Mouse (Mus musculus) spleen, adult 2 months (tissue): ENCODE results near the gene Adtrp. TPM values are rescaled to one million over a fixed set of nuclear protein-coding genes. Genes with fewer than 3 reads are reported as not detected.
A peak's percentile ranks its signal among the peaks of the same experiment; 100 is the strongest.

Source experiments
- DNase-seq, 2 experiments: peaks; one replicate each; pipeline versions ENCODE4 v3.0.0 to v3.0.0-alpha.2; 2012 to 2021; ENCODE audit warnings: low spot score in 2 of 2, low read depth in 1 of 2
- H3K27ac ChIP-seq: fragments of 200-500 bp; 2 replicates; pipeline ENCODE4 v1.5.1; 2012; ENCODE audit warnings: low read length, inconsistent platforms; ENCODE audit not compliant: insufficient read depth
- H3K27me3 ChIP-seq: fragments of 200-500 bp; 2 replicates; pipeline ENCODE4 v1.6.1; 2012; ENCODE audit warnings: mild to moderate bottlenecking, moderate library complexity, low read length, inconsistent platforms; ENCODE audit not compliant: control insufficient read depth, insufficient read depth
- H3K36me3 ChIP-seq: fragments of 200-500 bp; 2 replicates; pipeline ENCODE4 v1.6.1; 2012; ENCODE audit warnings: mild to moderate bottlenecking, low read length, inconsistent platforms; ENCODE audit not compliant: control insufficient read depth, insufficient read depth
- H3K4me1 ChIP-seq: fragments of 200-500 bp; 2 replicates; pipeline ENCODE4 v1.6.1; 2011; ENCODE audit warnings: inconsistent platforms; ENCODE audit not compliant: control insufficient read depth, insufficient read depth, insufficient read length
- H3K4me3 ChIP-seq: fragments of 200-500 bp; 2 replicates; pipeline ENCODE4 v1.5.1; 2011; ENCODE audit warnings: mild to moderate bottlenecking, inconsistent platforms; ENCODE audit not compliant: insufficient read depth, insufficient read length; ENCODE audit errors: extremely low read depth
- CTCF ChIP-seq: fragments of 200-500 bp; IDR thresholded peaks from 2 replicates; pipeline ENCODE4 v1.5.1; 2011; ENCODE audit warnings: mild to moderate bottlenecking, inconsistent platforms; ENCODE audit not compliant: insufficient read depth, insufficient read length, insufficient replicate concordance; ENCODE audit errors: extremely low read depth
- POLR2A ChIP-seq: fragments of 200-500 bp; IDR thresholded peaks from 2 replicates; pipeline ENCODE4 v1.6.1; 2011; ENCODE audit warnings: low read depth, low read length, inconsistent platforms
- WGBS: fragments of 180-500 bp; shearing (Covaris S2); methylation state at CpG from one replicate; pipeline ENCODE4 v1.1.7; 2018; 5-methylcytosine and 5-hydroxymethylcytosine counted together
- polyA plus RNA-seq: library from polyadenylated mRNA; depleted of rRNA; stranded (reverse); fragments of >200 nt; gene quantifications from 2 replicates; pipeline ENCODE4 v1.2.3, GENCODE M21; 2012

Gene Adtrp
- polyA plus RNA-seq, 1 experiment: 1.6 TPM

- Histone ChIP-seq H3K27me3 (no peaks in the 10 kb centered on the region), H3K36me3 (no peaks in the 10 kb centered on the region), H3K4me3 (no peak overlapping the region), H3K4me1 (no peaks in the 10 kb centered on the region), H3K27ac (no peak overlapping the region)
- WGBS: 86% methylated on average over 8 of the region's 8 CpGs
- DNase-seq: no peak
- TF ChIP-seq POLR2A (no peak), CTCF (no peak)
These were observed 13.8 kb downstream of the Adtrp start for GRCm38 (mm10) chr13:41833614-41834139.

- Histone ChIP-seq H3K4me1 (no peaks in the 10 kb centered on the region; the same call in 1 of the 2 replicates), H3K36me3 (no peaks in the 10 kb centered on the region), H3K4me3 (no peak overlapping the region), H3K27ac (no peak overlapping the region), H3K27me3 (no peaks in the 10 kb centered on the region)
- DNase-seq: no peak
- WGBS: 91% methylated on average over 8 of the region's 8 CpGs
- no peak for TF ChIP-seq POLR2A
- no peak for TF ChIP-seq CTCF
These were observed 19.2 kb downstream of the Adtrp start for GRCm38 (mm10) chr13:41828296-41828754.

GRCm38 (mm10) chr13:41827581-41827980, 19.9 kb downstream of the Adtrp start:
- 91% methylated on average over 5 of the region's 5 CpGs for WGBS
- H3K27me3 ChIP-seq: no peaks in the 10 kb centered on the region
- TF ChIP-seq POLR2A (no peak), CTCF (no peak)
- DNase-seq: no peak
- no peaks in the 10 kb centered on the region; the same call in 1 of the 2 replicates for H3K4me1 ChIP-seq
- H3K27ac ChIP-seq: no peak overlapping the region; the same call in 1 of the 2 replicates
- H3K36me3 ChIP-seq: no peaks in the 10 kb centered on the region
- H3K4me3 ChIP-seq: no peak overlapping the region

- H3K27ac ChIP-seq: 0 out of 2 replicates have a peak overlapping the region, but pooled peaks have one; percentile 2
- 12% methylated on average over 11 of the region's 11 CpGs for WGBS
- no peaks in the 10 kb centered on the region for H3K36me3 ChIP-seq
- H3K27me3 ChIP-seq: no peaks in the 10 kb centered on the region
- peak; percentile 17 to 50 for DNase-seq
- no peak for TF ChIP-seq POLR2A
- no peak for TF ChIP-seq CTCF
- H3K4me3 ChIP-seq: no peak overlapping the region
- H3K4me1 ChIP-seq: no peaks in the 10 kb centered on the region; the same call in 1 of the 2 replicates
These were observed 22.0 kb downstream of the Adtrp start for GRCm38 (mm10) chr13:41825379-41825966.

GRCm38 (mm10) chr13:41823077-41823476, 24.4 kb downstream of the Adtrp start:
- WGBS: 56% methylated on average over 3 of the region's 3 CpGs
- TF ChIP-seq POLR2A (no peak), CTCF (no peak)
- no peak overlapping the region for H3K4me3 ChIP-seq
- DNase-seq: no peak
- H3K36me3 ChIP-seq: no peaks in the 10 kb centered on the region
- H3K4me1 ChIP-seq: no peaks in the 10 kb centered on the region; the same call in 1 of the 2 replicates
- H3K27ac ChIP-seq: no peak overlapping the region
- H3K27me3 ChIP-seq: no peaks in the 10 kb centered on the region

- WGBS: 62% methylated on average over 2 of the region's 2 CpGs
- no peak for DNase-seq
- H3K4me1 ChIP-seq: no peaks in the 10 kb centered on the region; the same call in 1 of the 2 replicates
- TF ChIP-seq POLR2A (no peak), CTCF (no peak)
- no peaks in the 10 kb centered on the region for H3K27me3 ChIP-seq
- H3K27ac ChIP-seq: no peak overlapping the region
- H3K4me3 ChIP-seq: no peak overlapping the region
- no peaks in the 10 kb centered on the region for H3K36me3 ChIP-seq
These were observed 24.9 kb downstream of the Adtrp start for GRCm38 (mm10) chr13:41822617-41823016.

- DNase-seq: no peak
These were observed 25.4 kb downstream of the Adtrp start for GRCm38 (mm10) chr13:41822091-41822490.

More at GRCm38 (mm10) chr13:41822091-41822490, 25.4 kb downstream of the Adtrp start:
- Histone ChIP-seq H3K36me3 (no peaks in the 10 kb centered on the region), H3K27me3 (no peaks in the 10 kb centered on the region), H3K4me3 (no peak overlapping the region), H3K4me1 (no peaks in the 10 kb centered on the region; the same call in 1 of the 2 replicates), H3K27ac (no peak overlapping the region)
- TF ChIP-seq POLR2A: no peak
- 55% methylated on average over 5 of the region's 5 CpGs for WGBS
